Mouse (Mus musculus): ENCODE measurements around the gene Tcam1.
"Not testable (repeated sequence)": the region's sequence is repeated elsewhere in the genome, so short reads cannot be mapped to it uniquely, and the experiment has no call there.

The Tcam1 gene

GRCm38 (mm10) chr11:106276454-106276853, at the start of gene Tcam1:
Gene Tcam1 (plus strand): TSS chr11:106276672.
- DNase-seq = peak; percentile 89

- DNase-seq = not testable (repeated sequence)
Observed at GRCm38 (mm10) chr11:106233978-106234377, 42.5 kb upstream of the Tcam1 start.

- DNase-seq = no peak
Observed at GRCm38 (mm10) chr11:106246834-106247233, 29.6 kb upstream of the Tcam1 start.

- DNase-seq = no peak
Observed at GRCm38 (mm10) chr11:106249326-106249725, 27.1 kb upstream of the Tcam1 start.

GRCm38 (mm10) chr11:106254767-106255166, 21.7 kb upstream of the Tcam1 start:
- no peak for DNase-seq

- no peak for DNase-seq
Observed at GRCm38 (mm10) chr11:106255174-106255573, 21.3 kb upstream of the Tcam1 start.

- peak; percentile 95 for DNase-seq
Observed at GRCm38 (mm10) chr11:106255685-106256451, 20.6 kb upstream of the Tcam1 start, which contains the start of the genes Ftsj3 and Psmc5. Gene Ftsj3 (minus strand): TSS chr11:106256079. Gene Psmc5 (plus strand): TSS chr11:106256154.

- no peak for DNase-seq
Observed at GRCm38 (mm10) chr11:106256775-106257174, 19.7 kb upstream of the Tcam1 start.

- DNase-seq = no peak
Observed at GRCm38 (mm10) chr11:106260826-106261450, 15.5 kb upstream of the Tcam1 start.

GRCm38 (mm10) chr11:106263963-106264362, 12.5 kb upstream of the Tcam1 start:
- DNase-seq = no peak

GRCm38 (mm10) chr11:106264988-106265387, 11.5 kb upstream of the Tcam1 start:
- no peak for DNase-seq

GRCm38 (mm10) chr11:106265570-106265969, 10.9 kb upstream of the Tcam1 start:
- DNase-seq = no peak

GRCm38 (mm10) chr11:106266431-106266830, 10.0 kb upstream of the Tcam1 start:
- DNase-seq = no peak

- no peak for DNase-seq
Observed at GRCm38 (mm10) chr11:106267311-106267852, 9.1 kb upstream of the Tcam1 start.

- DNase-seq = no peak
Observed at GRCm38 (mm10) chr11:106267871-106268270, 8.6 kb upstream of the Tcam1 start.

GRCm38 (mm10) chr11:106268326-106269059, 8.0 kb upstream of the Tcam1 start:
- peak; percentile 47 for DNase-seq

- DNase-seq = peak; percentile 39
Observed at GRCm38 (mm10) chr11:106269060-106269431, 7.4 kb upstream of the Tcam1 start.

- DNase-seq = no peak
Observed at GRCm38 (mm10) chr11:106271131-106271793, 5.2 kb upstream of the Tcam1 start.

- DNase-seq = peak; percentile 63
Observed at GRCm38 (mm10) chr11:106271794-106272643, 4.5 kb upstream of the Tcam1 start.

GRCm38 (mm10) chr11:106272644-106273310, 3.7 kb upstream of the Tcam1 start, which contains the start of gene Smarcd2:
Gene Smarcd2 (minus strand): TSS chr11:106272972.
- DNase-seq = peak; percentile 100

GRCm38 (mm10) chr11:106273311-106273684, 3.2 kb upstream of the Tcam1 start:
- no peak for DNase-seq

All from liver (tissue).